Mouse (Mus musculus): ENCODE measurements around the gene Macrod2.

- TF ChIP-seq CTCF (IDR thresholded peaks at IDR 0.05) (no peak), EP300 (IDR thresholded peaks at IDR 0.05) (no peak)
Observed at GRCm38 (mm10) chr2:140740511-140740910, 345.4 kb downstream of the Macrod2 start.

Data from lung, postnatal 0 days (tissue).